Mouse (Mus musculus) testis, adult 2 months (tissue): ENCODE data around the gene Ap5s1.

Experiments used
- CTCF ChIP-seq: fragments of 200-500 bp; IDR thresholded peaks from 2 replicates; pipeline ENCODE4 v1.5.1; 2012; ENCODE audit warnings: low read depth, mild to moderate bottlenecking, inconsistent platforms, low read length, moderate library complexity; ENCODE audit not compliant: control insufficient read depth, insufficient read depth, insufficient replicate concordance
- POLR2A ChIP-seq: fragments of 200-500 bp; IDR thresholded peaks from 2 replicates; pipeline ENCODE4 v1.6.1; 2012; ENCODE audit warnings: low read depth, mild to moderate bottlenecking, inconsistent platforms, low read length, moderate library complexity; ENCODE audit not compliant: control insufficient read depth

DNA sequence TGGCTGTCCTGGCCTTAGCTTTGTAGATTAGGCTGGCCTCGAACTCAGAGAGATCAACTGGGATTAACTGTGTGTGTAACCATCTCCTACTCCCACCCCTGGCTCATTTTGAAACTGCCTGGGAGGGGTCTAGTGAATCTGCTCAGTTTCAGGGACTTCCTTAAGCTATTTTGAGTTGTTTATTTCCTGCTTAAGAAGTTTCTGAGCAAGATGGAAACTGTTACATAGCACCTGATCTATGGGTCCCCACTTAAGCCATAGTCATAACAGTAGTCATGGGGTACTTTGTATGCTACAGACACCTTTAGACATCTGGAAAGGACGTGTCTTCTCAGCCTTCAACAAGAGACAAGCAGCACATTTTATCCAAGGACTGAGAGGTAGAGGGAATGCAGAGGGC, 6.2 kb upstream of the Ap5s1 start:
- TF ChIP-seq CTCF (no peak), POLR2A (no peak)
